Mouse (Mus musculus) CH12.LX (cell line): ENCODE measurements around the gene Tmem104. TPM values are rescaled to one million over a fixed set of nuclear protein-coding genes. Genes with fewer than 3 reads are reported as not detected.

ENCODE experiments used
- DNase-seq: peaks from one replicate; pipeline ENCODE4 v3.0.0-alpha.2; 2013; ENCODE audit errors: extremely low read depth
- H3K27ac ChIP-seq: 2 replicates; pipeline ENCODE4 v1.5.1; 2012; ENCODE audit warnings: low read depth, mild to moderate bottlenecking, control low read depth, moderate library complexity; ENCODE audit not compliant: insufficient read depth
- H3K27me3 ChIP-seq: replicated peaks from 2 replicates; pipeline ENCODE3; 2012; ENCODE audit warnings: inconsistent platforms
- H3K36me3 ChIP-seq, 2 experiments: replicated peaks in 1 of 2; 2 replicates each; pipeline versions ENCODE3 to v1.6.1; 2012; ENCODE audit warnings: inconsistent platforms in 1 of 2, low read length in 1 of 2, mild to moderate bottlenecking in 1 of 2, mixed read lengths in 1 of 2, moderate library complexity in 1 of 2; ENCODE audit not compliant: control insufficient read depth in 1 of 2, insufficient read depth in 1 of 2
- H3K4me1 ChIP-seq, 2 experiments: 2 replicates each; pipeline ENCODE4 v1.6.1; 2012; ENCODE audit warnings: inconsistent platforms in 1 of 2, moderate library complexity in 1 of 2; ENCODE audit not compliant: insufficient read depth in 2 of 2, control insufficient read depth in 1 of 2
- H3K4me2 ChIP-seq: 2 replicates; pipeline ENCODE4 v1.6.1; 2012; ENCODE audit warnings: low read depth, mild to moderate bottlenecking, control low read depth; ENCODE audit not compliant: poor library complexity, insufficient read depth, severe bottlenecking
- H3K4me3 ChIP-seq, 3 experiments: fragments of 150-350 bp in 1 of 3; sonication (generic) in 1 of 3; replicated peaks in 1 of 3; 2 replicates each; pipeline versions ENCODE3 to v1.5.1; 2011 to 2012; ENCODE audit warnings: low read depth in 2 of 3, low read length in 2 of 3, mild to moderate bottlenecking in 2 of 3, moderate library complexity in 2 of 3, control low read depth in 1 of 3, improper control_type of control experiment in 1 of 3, inconsistent platforms in 1 of 3, mixed read lengths in 1 of 3; ENCODE audit not compliant: poor library complexity in 1 of 3
- H3K79me2 ChIP-seq: replicated peaks from 2 replicates; pipeline ENCODE4 v1.6.1; 2012; ENCODE audit warnings: mild to moderate bottlenecking, moderate library complexity; ENCODE audit not compliant: control insufficient read depth, poor library complexity, insufficient read depth, severe bottlenecking; ENCODE audit errors: extremely low read depth
- H3K9ac ChIP-seq: 2 replicates; pipeline ENCODE4 v1.6.1; 2012; ENCODE audit warnings: low read depth, mild to moderate bottlenecking, control low read depth, moderate library complexity; ENCODE audit not compliant: insufficient read depth
- H3K9me3 ChIP-seq: replicated peaks from 2 replicates; pipeline ENCODE3; 2012; ENCODE audit warnings: low read length, inconsistent platforms, mixed read lengths
- BHLHE40 ChIP-seq: IDR thresholded peaks from 2 replicates; pipeline ENCODE4 v1.6.1; 2011; ENCODE audit warnings: mild to moderate bottlenecking, low read depth, low read length, improper control_type of control experiment
- CHD2 ChIP-seq: IDR thresholded peaks from 2 replicates; pipeline ENCODE4 v1.6.1; 2011; ENCODE audit warnings: low read length, improper control_type of control experiment
- EP300 ChIP-seq: IDR thresholded peaks from 2 replicates; pipeline ENCODE4 v1.6.1; 2011; ENCODE audit warnings: low read length, improper control_type of control experiment
- ETS1 ChIP-seq: conservative IDR thresholded peaks from 2 replicates; pipeline ENCODE4 v1.6.1; 2012; ENCODE audit warnings: low read depth, mild to moderate bottlenecking, inconsistent platforms, low read length, improper control_type of control experiment, moderate library complexity
- HCFC1 ChIP-seq: IDR thresholded peaks from 2 replicates; pipeline ENCODE4 v1.6.1; 2012; ENCODE audit warnings: low read depth, mild to moderate bottlenecking, inconsistent platforms, low read length, improper control_type of control experiment
- IRF4 ChIP-seq: IDR thresholded peaks from 2 replicates; pipeline ENCODE4 v1.6.1; 2014; ENCODE audit warnings: low read depth, mild to moderate bottlenecking, inconsistent platforms, low read length, improper control_type of control experiment
- JUN ChIP-seq: IDR thresholded peaks from 2 replicates; pipeline ENCODE4 v1.6.1; 2011; ENCODE audit warnings: low read depth, mild to moderate bottlenecking, low read length, improper control_type of control experiment, moderate library complexity; ENCODE audit not compliant: insufficient read depth
- KAT2A ChIP-seq: IDR thresholded peaks from 2 replicates; pipeline ENCODE4 v1.6.1; 2012; ENCODE audit warnings: low read length, improper control_type of control experiment, inconsistent platforms; ENCODE audit not compliant: insufficient replicate concordance
- MAFK ChIP-seq: IDR thresholded peaks from 2 replicates; pipeline ENCODE4 v1.6.1; 2011; ENCODE audit warnings: low read length, improper control_type of control experiment; ENCODE audit not compliant: insufficient replicate concordance
- MAX ChIP-seq: IDR thresholded peaks from 2 replicates; pipeline ENCODE4 v1.6.1; 2011; ENCODE audit warnings: low read length, improper control_type of control experiment
- MAZ ChIP-seq: IDR thresholded peaks from 2 replicates; pipeline ENCODE4 v1.6.1; 2012; ENCODE audit warnings: low read depth, mild to moderate bottlenecking, inconsistent platforms, low read length, improper control_type of control experiment, moderate library complexity
- MEF2A ChIP-seq: IDR thresholded peaks from 2 replicates; pipeline ENCODE4 v1.6.1; 2014; ENCODE audit warnings: low read depth, mild to moderate bottlenecking, inconsistent platforms, low read length, improper control_type of control experiment, borderline replicate concordance
- MXI1 ChIP-seq: IDR thresholded peaks from 2 replicates; pipeline ENCODE4 v1.6.1; 2011; ENCODE audit warnings: mild to moderate bottlenecking, low read depth, low read length, improper control_type of control experiment
- MYC ChIP-seq: IDR thresholded peaks from 2 replicates; pipeline ENCODE4 v1.6.1; 2011; ENCODE audit warnings: low read depth, mild to moderate bottlenecking, improper control_type of control experiment, low read length
- NRF1 ChIP-seq: IDR thresholded peaks from 2 replicates; pipeline ENCODE4 v1.6.1; 2014; ENCODE audit warnings: low read depth, mild to moderate bottlenecking, inconsistent platforms, low read length, improper control_type of control experiment, moderate library complexity
- POLR2A ChIP-seq: IDR thresholded peaks from 2 replicates; pipeline ENCODE4 v1.6.1; 2011; ENCODE audit warnings: low read depth, mild to moderate bottlenecking, improper control_type of control experiment, low read length
- POLR2AphosphoS2 ChIP-seq: IDR thresholded peaks from 2 replicates; pipeline ENCODE4 v1.6.1; 2011; ENCODE audit warnings: low read depth, low read length, improper control_type of control experiment
- RCOR1 ChIP-seq: conservative IDR thresholded peaks from 2 replicates; pipeline ENCODE4 v1.6.1; 2012; ENCODE audit warnings: low read depth, mild to moderate bottlenecking, inconsistent platforms, low read length, improper control_type of control experiment
- SIN3A ChIP-seq: IDR thresholded peaks from 2 replicates; pipeline ENCODE4 v1.6.1; 2012; ENCODE audit warnings: low read length, improper control_type of control experiment, inconsistent platforms
- SMC3 ChIP-seq: IDR thresholded peaks from 2 replicates; pipeline ENCODE4 v1.6.1; 2011; ENCODE audit warnings: low read depth, low read length, improper control_type of control experiment
- TBP ChIP-seq: conservative IDR thresholded peaks from 2 replicates; pipeline ENCODE4 v1.6.1; 2011; ENCODE audit warnings: low read depth, low read length, improper control_type of control experiment
- TCF12 ChIP-seq: IDR thresholded peaks from 2 replicates; pipeline ENCODE4 v1.6.1; 2014; ENCODE audit warnings: low read depth, mild to moderate bottlenecking, inconsistent platforms, low read length, improper control_type of control experiment
- UBTF ChIP-seq: IDR thresholded peaks from 2 replicates; pipeline ENCODE4 v1.6.1; 2012; ENCODE audit warnings: low read depth, mild to moderate bottlenecking, inconsistent platforms, low read length, improper control_type of control experiment, moderate library complexity
- USF2 ChIP-seq: conservative IDR thresholded peaks from 2 replicates; pipeline ENCODE4 v1.6.1; 2011; ENCODE audit warnings: low read depth, low read length, improper control_type of control experiment
- ZKSCAN1 ChIP-seq: IDR thresholded peaks from 2 replicates; pipeline ENCODE4 v1.6.1; 2012; ENCODE audit warnings: low read depth, inconsistent platforms, low read length, improper control_type of control experiment, borderline replicate concordance
- dilution Hi-C: fragments of 300-500 bp; cut with MboI; formaldehyde crosslinking; loops from 2 replicates; pipeline ENCODE4 v1.14.3; 2020; ENCODE audit warnings: low sequenced_read_pairs; ENCODE audit not compliant: extremely low pct_unique_long_range_greater_than_20kb, extremely low pct_ligation_motif_present
- in situ Hi-C: fragments of 300-500 bp; cut with MboI; formaldehyde crosslinking; loops from 3 replicates; pipeline ENCODE4 v1.14.3; 2019; ENCODE audit warnings: low sequenced_read_pairs, low pct_ligation_motif_present, low pct_unique_long_range_greater_than_20kb, mixed read lengths
- polyA plus RNA-seq: library from polyadenylated mRNA; unstranded; fragments of >175 nt; gene quantifications from 2 replicates; pipeline ENCODE4 v1.2.1, GENCODE M21; 2012; ENCODE audit warnings: low read depth; ENCODE audit not compliant: insufficient read length
- total RNA-seq, 2 experiments: library from RNA; depleted of rRNA; stranded (reverse); fragments of 300-350 nt in 1 of 2; fragments of >200 nt in 1 of 2; gene quantifications; 2 replicates each; pipeline ENCODE4 v1.2.3; 2012 to 2014

Tmem104 gene
- total and polyA plus RNA-seq, 3 experiments, result 3.5 to 16.1 (median 10.8) TPM

DNA sequence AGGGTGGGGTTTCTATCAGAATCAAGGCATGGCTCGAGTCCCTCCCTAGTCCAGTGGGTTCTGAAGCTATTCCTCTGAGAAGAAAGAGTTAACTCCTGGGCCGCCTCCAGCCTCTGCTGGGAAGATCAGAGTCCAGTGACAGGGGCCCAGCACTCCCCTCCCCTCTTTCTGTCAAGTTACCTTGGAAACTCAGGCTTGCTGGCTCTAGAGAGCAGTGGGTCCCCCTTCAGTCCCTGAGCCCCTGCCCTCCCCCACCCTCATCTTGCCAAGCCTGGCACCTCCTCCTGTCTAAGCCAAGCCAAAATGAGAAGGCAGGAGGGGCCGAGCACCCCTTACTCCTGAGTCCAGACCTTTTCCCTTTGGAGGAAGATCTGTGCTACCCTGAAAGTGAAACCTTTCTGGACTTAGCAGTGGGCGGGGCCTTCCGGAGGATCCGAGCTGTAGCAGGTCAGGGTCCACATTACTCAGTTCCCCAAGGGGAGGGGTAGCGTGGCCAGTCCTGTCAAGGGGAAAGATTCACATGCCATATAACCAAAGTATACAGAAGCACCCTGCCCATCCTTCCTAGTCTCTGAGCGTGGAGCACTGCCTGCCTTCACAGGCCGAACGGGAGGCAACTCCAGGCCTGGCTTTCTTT, 9.6 kb upstream of the Tmem104 start:
- no peak for DNase-seq
- H3K27ac ChIP-seq, result no peak overlapping the region

DNA sequence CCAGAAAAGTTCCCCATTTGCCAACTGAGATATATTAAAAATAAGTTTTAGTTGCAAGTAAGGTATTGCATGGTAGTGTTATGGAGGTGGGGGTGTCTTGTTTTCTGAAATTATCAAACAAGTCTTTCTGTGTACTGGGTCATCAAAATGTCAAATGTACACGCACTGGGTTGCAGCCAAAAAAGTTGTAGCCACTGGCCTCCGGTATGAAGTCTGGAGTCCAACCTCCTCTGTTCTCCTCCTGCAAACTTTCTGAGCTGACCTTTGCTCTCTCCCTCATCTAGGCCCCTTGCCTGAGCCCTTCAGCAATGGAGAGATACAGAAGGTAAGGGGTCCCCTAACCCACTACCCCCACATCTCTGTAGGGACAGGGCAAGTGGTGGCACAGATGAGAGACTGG, 8.5 kb upstream of the Tmem104 start:
- Histone ChIP-seq H3K9ac (no peak overlapping the region), H3K4me2 (no peak overlapping the region), H3K27me3 (no peaks in the 10 kb centered on the region), H3K27ac (no peak overlapping the region), H3K4me3 (no peak overlapping the region), H3K36me3 (peaks cover 68 to 89% of the 10 kb centered on the region in 2 experiments), H3K9me3 (no peaks in the 10 kb centered on the region), H3K4me1 (peaks cover 15 to 18% of the 10 kb centered on the region in 2 experiments), H3K79me2 (no peaks in the 10 kb centered on the region)
- in situ Hi-C loops (no loop called here), dilution Hi-C loops (no loop called here)
- no peak for DNase-seq
- TF ChIP-seq EP300, result no peak
- no peak for TF ChIP-seq UBTF
- TF ChIP-seq KAT2A, result no peak
- no peak for TF ChIP-seq POLR2A
- no peak for TF ChIP-seq SMC3
- TF ChIP-seq MAFK, result no peak
- TF ChIP-seq MEF2A, result no peak
- no peak for TF ChIP-seq JUN
- no peak for TF ChIP-seq RCOR1
- TF ChIP-seq BHLHE40, result no peak
- TF ChIP-seq TCF12, result no peak
- TF ChIP-seq HCFC1, result no peak
- TF ChIP-seq POLR2AphosphoS2, result no peak
- no peak for TF ChIP-seq MAX

More for the DNA sequence above, 9.6 kb upstream of the Tmem104 start:
- dilution Hi-C loops, result no loop called here
- no peak overlapping the region for H3K4me2 ChIP-seq
- in situ Hi-C loops, result no loop called here
- H3K9ac ChIP-seq, result no peak overlapping the region
- no peaks in the 10 kb centered on the region for H3K79me2 ChIP-seq
- H3K36me3 ChIP-seq, result peaks cover 58 to 78% of the 10 kb centered on the region in 2 experiments
- no peaks in the 10 kb centered on the region for H3K27me3 ChIP-seq
- no peak for TF ChIP-seq POLR2A
- TF ChIP-seq MYC, result no peak
- TF ChIP-seq ETS1, result no peak
- no peak for TF ChIP-seq NRF1
- no peak for TF ChIP-seq MAZ
- no peak for TF ChIP-seq ZKSCAN1
- TF ChIP-seq KAT2A, result no peak
- no peak for TF ChIP-seq EP300
- no peak for TF ChIP-seq CHD2
- no peak for TF ChIP-seq MXI1
- TF ChIP-seq TBP, result no peak
- TF ChIP-seq MEF2A, result no peak
- TF ChIP-seq USF2, result no peak
- no peak for TF ChIP-seq SIN3A
- no peak for TF ChIP-seq IRF4
- no peak for TF ChIP-seq MAFK
- H3K4me3 ChIP-seq, result no peak overlapping the region
- no peaks in the 10 kb centered on the region for H3K9me3 ChIP-seq
- H3K4me1 ChIP-seq, result peaks cover 17 to 27% of the 10 kb centered on the region in 2 experiments
